Mouse (Mus musculus) thymus, adult 2 months (tissue): ENCODE measurements around the gene Fam20a.

Source experiments
- CTCF ChIP-seq: fragments of 200-500 bp; IDR thresholded peaks from 2 replicates; pipeline ENCODE4 v1.5.1; 2012; ENCODE audit warnings: mild to moderate bottlenecking, control low read depth, low read length, moderate library complexity, borderline replicate concordance; ENCODE audit not compliant: control insufficient read depth, poor library complexity, insufficient read depth; ENCODE audit errors: extremely low read depth
- POLR2A ChIP-seq: fragments of 200-500 bp; IDR thresholded peaks from 2 replicates; pipeline ENCODE4 v1.6.1; 2012; ENCODE audit warnings: mild to moderate bottlenecking, low read length, control low read depth, moderate library complexity; ENCODE audit not compliant: control insufficient read depth, poor library complexity, insufficient read depth; ENCODE audit errors: extremely low read depth

DNA sequence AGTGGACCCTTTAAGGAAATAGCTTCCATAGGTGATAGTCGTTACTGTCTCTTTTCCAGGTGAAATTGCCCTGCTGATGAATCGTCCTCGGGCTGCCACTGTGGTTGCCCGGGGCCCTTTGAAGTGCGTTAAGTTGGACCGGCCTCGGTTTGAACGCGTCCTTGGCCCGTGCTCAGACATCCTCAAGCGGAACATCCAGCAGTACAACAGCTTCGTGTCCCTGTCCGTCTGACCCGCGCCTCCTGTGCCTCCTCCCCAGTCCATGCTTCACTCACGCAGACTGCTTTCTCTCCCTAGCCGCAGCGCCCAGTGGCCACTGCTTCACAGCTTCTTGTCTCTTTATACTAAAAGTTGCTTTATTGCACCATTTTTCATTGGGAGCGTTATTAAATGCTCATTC, 54.7 kb downstream of the Fam20a start:
- TF ChIP-seq CTCF (no peak), POLR2A (no peak)
